Mouse (Mus musculus) intestine, embryonic 14.5 days (tissue): ENCODE results near the gene Scd4. TPM values are rescaled to one million over a fixed set of nuclear protein-coding genes. Genes with fewer than 3 reads are reported as not detected.
"Not testable (repeated sequence)": the region's sequence is repeated elsewhere in the genome, so short reads cannot be mapped to it uniquely, and the experiment has no call there.

Source experiments
- ATAC-seq: fragments of 200-750 bp; cut with Nextera tagmentation; replicated peaks from 2 replicates; pipeline ENCODE4 v1.8.0; 2017; ENCODE audit warnings: low read depth, moderate number of reproducible peaks, moderate TSS enrichment, moderate library complexity; ENCODE audit not compliant: low FRiP score, low TSS enrichment
- DNase-seq: peaks from one replicate; pipeline ENCODE4 v3.0.0-alpha.2; 2018; ENCODE audit warnings: low spot score
- H3K27ac ChIP-seq: fragments of 300-500 bp; sonication (generic); 2 replicates; pipeline ENCODE4 v1.5.1; 2014; ENCODE audit warnings: low read depth, mild to moderate bottlenecking, control low read depth
- H3K27me3 ChIP-seq: fragments of 300-500 bp; sonication (generic); replicated peaks from 2 replicates; pipeline ENCODE4 v1.6.1; 2014; ENCODE audit warnings: low read length, control low read depth; ENCODE audit not compliant: control insufficient read depth, insufficient read depth
- H3K36me3 ChIP-seq: fragments of 300-500 bp; sonication (generic); 2 replicates; pipeline ENCODE4 v1.6.1; 2014; ENCODE audit warnings: low read length, control low read depth; ENCODE audit not compliant: control insufficient read depth, insufficient read depth
- H3K4me1 ChIP-seq: fragments of 300-500 bp; sonication (generic); replicated peaks from 2 replicates; pipeline ENCODE4 v1.6.1; 2014; ENCODE audit warnings: low read length, control low read depth, mixed read lengths; ENCODE audit not compliant: control insufficient read depth, insufficient read depth
- H3K4me2 ChIP-seq: fragments of 300-500 bp; sonication (generic); 2 replicates; pipeline ENCODE4 v1.6.1; 2014; ENCODE audit warnings: low read length
- H3K4me3 ChIP-seq: fragments of 300-500 bp; sonication (generic); 2 replicates; pipeline ENCODE4 v1.5.1; 2014; ENCODE audit warnings: low read depth, low read length, control low read depth, mixed read lengths
- H3K9ac ChIP-seq: fragments of 300-500 bp; sonication (generic); 2 replicates; pipeline ENCODE4 v1.6.1; 2014; ENCODE audit warnings: mild to moderate bottlenecking, low read length
- H3K9me3 ChIP-seq: fragments of 300-500 bp; sonication (generic); 2 replicates; pipeline ENCODE4 v1.6.1; 2016; ENCODE audit warnings: low read length, control low read depth; ENCODE audit not compliant: control insufficient read depth
- WGBS: fragments of 180-500 bp; shearing (Covaris S2); extraction: QIAGEN DNeasy Blood & Tissue Kit; methylation state at CpG from one replicate; pipeline ENCODE4 v1.1.7; 2014; 5-methylcytosine and 5-hydroxymethylcytosine counted together
- polyA plus RNA-seq: library from polyadenylated mRNA; unstranded; fragments of >200 nt; fragmentation: Nextera tagmentation; extraction: Ambion mirVana; gene quantifications from 2 replicates; pipeline ENCODE4 v1.2.1, GENCODE M21; 2014

The Scd4 gene
- polyA plus RNA-seq, 1 experiment from 2014 or later = 0.08 TPM

- Histone ChIP-seq H3K4me3 (no peak overlapping the region), H3K9ac (no peak overlapping the region), H3K4me2 (no peak overlapping the region), H3K27ac (no peak overlapping the region), H3K9me3 (no peaks in the 10 kb centered on the region), H3K4me1 (no peaks in the 10 kb centered on the region), H3K27me3 (no peaks in the 10 kb centered on the region), H3K36me3 (no peaks in the 10 kb centered on the region)
- ATAC-seq (no peak), DNase-seq (no peak)
- WGBS = 79% methylated on average over 6 of the region's 6 CpGs
These were observed 3.2 kb downstream of the Scd4 start for GRCm38 (mm10) chr19:44335876-44336662.

DNA sequence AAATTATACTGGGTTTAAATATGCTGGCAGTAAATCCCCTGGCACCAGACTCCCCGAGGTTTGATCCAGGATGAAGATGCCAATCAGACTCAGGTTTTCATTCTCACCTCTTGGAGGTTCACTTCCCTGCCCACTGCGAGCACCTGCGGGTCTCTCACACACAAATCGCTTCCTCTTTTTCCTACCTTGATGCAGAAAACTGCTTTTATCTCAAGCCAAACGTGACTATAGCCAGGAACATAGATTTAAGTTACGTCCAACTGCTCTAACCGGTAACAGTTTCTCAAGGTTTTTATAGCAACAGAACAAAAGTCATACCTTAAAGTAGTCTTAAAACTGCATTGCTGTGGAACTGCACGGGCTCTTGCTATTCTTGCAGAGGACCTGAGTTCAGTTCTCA, 16.8 kb downstream of the Scd4 start:
- Histone ChIP-seq H3K9me3 (no peaks in the 10 kb centered on the region), H3K4me2 (no peak overlapping the region), H3K4me3 (no peak overlapping the region), H3K36me3 (no peaks in the 10 kb centered on the region), H3K4me1 (no peaks in the 10 kb centered on the region), H3K27me3 (no peaks in the 10 kb centered on the region), H3K27ac (no peak overlapping the region), H3K9ac (no peak overlapping the region)
- DNase-seq (no peak), ATAC-seq (no peak)
- 83% methylated on average over 8 of the region's 8 CpGs for WGBS

DNA sequence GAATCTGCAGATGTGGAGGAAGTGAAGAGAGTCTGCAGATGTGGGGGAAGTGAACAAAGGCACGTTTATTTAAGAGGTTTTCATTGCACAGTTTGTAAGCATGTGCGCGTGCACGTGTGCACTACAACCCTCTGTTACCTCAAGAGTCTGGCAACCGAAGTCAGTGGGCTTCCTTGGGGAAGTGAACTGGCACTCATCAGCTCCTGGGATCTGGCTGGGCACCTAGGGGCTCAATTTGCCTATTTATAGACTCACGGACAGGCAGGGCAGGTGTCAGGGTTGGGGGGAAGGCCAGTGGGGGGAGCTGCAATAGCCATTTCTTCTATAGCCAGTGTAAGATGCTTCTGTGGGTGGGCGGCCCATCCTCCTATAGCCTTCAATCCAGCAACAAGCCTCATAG, 18.9 kb downstream of the Scd4 start:
- no peak overlapping the region for H3K4me3 ChIP-seq
- H3K27me3 ChIP-seq = no peaks in the 10 kb centered on the region
- H3K36me3 ChIP-seq = no peaks in the 10 kb centered on the region
- H3K9me3 ChIP-seq = no peaks in the 10 kb centered on the region
- H3K9ac ChIP-seq = no peak overlapping the region
- no peak overlapping the region for H3K27ac ChIP-seq
- 78% methylated on average over 7 of the region's 7 CpGs for WGBS
- no peaks in the 10 kb centered on the region for H3K4me1 ChIP-seq
- DNase-seq (no peak), ATAC-seq (no peak)
- no peak overlapping the region for H3K4me2 ChIP-seq

GRCm38 (mm10) chr19:44358700-44359099, 25.8 kb downstream of the Scd4 start:
- no peak for ATAC-seq
- H3K9me3 ChIP-seq = no peaks in the 10 kb centered on the region
- H3K27me3 ChIP-seq = no peaks in the 10 kb centered on the region
- H3K4me1 ChIP-seq = no peaks in the 10 kb centered on the region
- no peak for DNase-seq
- H3K27ac ChIP-seq = no peak overlapping the region
- H3K4me3 ChIP-seq = no peak overlapping the region
- no peaks in the 10 kb centered on the region for H3K36me3 ChIP-seq
- 42% methylated on average over 8 of the region's 8 CpGs for WGBS
- no peak overlapping the region for H3K4me2 ChIP-seq
- H3K9ac ChIP-seq = no peak overlapping the region

- ATAC-seq (no peak), DNase-seq (peak; percentile 82)
- H3K4me1 ChIP-seq = no peaks in the 10 kb centered on the region
- no peaks in the 10 kb centered on the region for H3K36me3 ChIP-seq
- no peak overlapping the region for H3K4me3 ChIP-seq
- H3K27ac ChIP-seq = no peak overlapping the region
- H3K9ac ChIP-seq = no peak overlapping the region
- no peaks in the 10 kb centered on the region for H3K27me3 ChIP-seq
- no peaks in the 10 kb centered on the region for H3K9me3 ChIP-seq
- WGBS = 20% methylated on average over 13 of the region's 13 CpGs
- H3K4me2 ChIP-seq = no peak overlapping the region
These were observed 30.6 kb downstream of the Scd4 start for GRCm38 (mm10) chr19:44363529-44363928.

GRCm38 (mm10) chr19:44364029-44364428, 31.1 kb downstream of the Scd4 start:
- no peaks in the 10 kb centered on the region for H3K9me3 ChIP-seq

DNA sequence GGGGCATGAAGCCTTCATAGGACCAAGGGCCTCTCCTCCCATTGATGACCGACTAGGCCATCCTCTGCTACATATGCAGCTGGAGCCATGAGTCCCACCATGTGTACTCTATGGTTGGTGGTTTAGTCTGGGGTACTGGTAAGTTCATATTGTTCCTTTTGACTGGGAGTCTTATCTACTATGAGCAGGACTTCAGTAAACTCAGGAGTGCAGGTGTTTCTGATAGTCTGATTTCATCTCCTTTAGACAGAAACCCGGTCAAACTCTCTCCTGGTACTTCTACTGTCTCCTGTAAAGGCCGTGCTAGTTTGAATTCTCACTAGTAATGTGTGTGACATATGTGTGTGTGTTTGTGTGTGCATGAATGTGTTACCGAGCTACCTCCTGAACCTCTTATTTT, 32.8 kb downstream of the Scd4 start:
- H3K27me3 ChIP-seq = no peaks in the 10 kb centered on the region
- H3K9ac ChIP-seq = no peak overlapping the region
- H3K4me3 ChIP-seq = no peak overlapping the region
- no peaks in the 10 kb centered on the region for H3K36me3 ChIP-seq
- no peak overlapping the region for H3K27ac ChIP-seq
- DNase-seq (no peak), ATAC-seq (no peak)
- 90% methylated on average over 4 of the region's 4 CpGs for WGBS
- H3K4me2 ChIP-seq = no peak overlapping the region
- H3K4me1 ChIP-seq = no peaks in the 10 kb centered on the region
- H3K9me3 ChIP-seq = no peaks in the 10 kb centered on the region

More at GRCm38 (mm10) chr19:44364029-44364428, 31.1 kb downstream of the Scd4 start:
- DNase-seq (no peak), ATAC-seq (no peak)
- Histone ChIP-seq H3K4me1 (no peaks in the 10 kb centered on the region), H3K27ac (no peak overlapping the region), H3K36me3 (no peaks in the 10 kb centered on the region), H3K4me2 (no peak overlapping the region), H3K4me3 (no peak overlapping the region), H3K9ac (no peak overlapping the region), H3K27me3 (no peaks in the 10 kb centered on the region)
- 78% methylated on average over 8 of the region's 8 CpGs for WGBS

- H3K4me3 ChIP-seq, DNase-seq, H3K36me3 ChIP-seq, H3K9me3 ChIP-seq, H3K9ac ChIP-seq, ATAC-seq, H3K27me3 ChIP-seq, H3K27ac ChIP-seq, H3K4me2 ChIP-seq, H3K4me1 ChIP-seq: not testable (repeated sequence)
- 74% methylated on average over 10 of the region's 10 CpGs for WGBS
These were observed 34.2 kb downstream of the Scd4 start for GRCm38 (mm10) chr19:44367076-44367475.

DNA sequence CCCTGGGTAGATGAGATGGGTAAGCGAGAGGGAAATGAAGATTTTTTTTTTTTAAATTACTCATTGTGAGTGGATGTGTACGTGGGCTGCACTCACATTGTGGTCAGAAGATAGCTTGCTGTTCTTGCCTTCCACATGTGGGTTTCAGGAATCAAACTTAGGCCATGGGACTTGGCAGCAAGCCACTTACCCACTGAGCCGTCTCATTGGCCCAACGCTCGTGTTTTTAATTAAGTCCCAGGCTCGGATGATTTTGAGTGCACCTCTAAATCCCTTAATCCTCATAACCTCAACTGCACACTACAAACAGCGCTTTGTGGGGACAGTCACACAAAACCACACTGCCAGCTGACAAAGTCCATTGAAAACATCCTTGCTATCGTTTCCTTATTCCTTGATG, 36.5 kb downstream of the Scd4 start:
- Histone ChIP-seq H3K9ac (no peak overlapping the region), H3K4me3 (no peak overlapping the region), H3K27ac (no peak overlapping the region), H3K9me3 (no peaks in the 10 kb centered on the region), H3K27me3 (no peaks in the 10 kb centered on the region), H3K4me1 (no peaks in the 10 kb centered on the region), H3K36me3 (no peaks in the 10 kb centered on the region), H3K4me2 (no peak overlapping the region)
- DNase-seq = no peak
- no peak for ATAC-seq
- WGBS = 81% methylated on average over 8 of the region's 8 CpGs
